Mouse (Mus musculus) E14TG2a.4 (cell line): ENCODE measurements around the gene Poldip3.

ENCODE experiments used
- CTCF ChIP-seq: conservative IDR thresholded peaks from 2 replicates; pipeline ENCODE4 v1.5.1; 2014; ENCODE audit warnings: low read length
- POU5F1 ChIP-seq: IDR thresholded peaks from 2 replicates; pipeline ENCODE4 v1.6.1; 2014; ENCODE audit warnings: low read length, borderline replicate concordance

- no peak for TF ChIP-seq CTCF
- TF ChIP-seq POU5F1: no peak
Observed at GRCm38 (mm10) chr15:83086636-83087328, 62.4 kb downstream of the Poldip3 start.
